ENCODE assay signal across 21 mouse cellular contexts in genomic region chr1:175195806-175196205, GRCm38 (mm10).
DNase-seq lines count a peak whose midpoint lies in the region; ATAC-seq lines count a peak whose summit lies in the region.
"Had no signal": no experiment of that assay in that cellular context is flagged by ENCODE, and none has a peak within 500 bp of the region (broad histone marks: within the 10 kb centered on the region; RNA-seq: fewer than 3 reads in every experiment).

No protein-coding gene starts in this region.

- no peaks in the 10 kb centered on the region for H3K27me3 ChIP-seq in hindbrain, embryonic 14.5 days (ENCODE audit: control insufficient read depth, insufficient read depth, low read length)
- H3K27me3 ChIP-seq in kidney, embryonic 14.5 days (ENCODE audit: control insufficient read depth, insufficient read depth, low read length) = no peaks in the 10 kb centered on the region
- H3K27me3 ChIP-seq: embryonic facial prominence, embryonic 12.5 days; forebrain, embryonic 15.5 days; heart, embryonic 12.5 days had no signal

- DNase-seq in cerebellum, postnatal 4 days (ENCODE audit: low spot score in 2 of 2) = no peak
- DNase-seq in cerebellum, adult 9-10 months = peak; percentile 79
- peak; percentile 56 to 60 for DNase-seq in cerebellum, postnatal 25 days
- no peak for DNase-seq in hindbrain, embryonic 14.5 days (ENCODE audit: low spot score)
- no peak for DNase-seq in thymus, postnatal 4 days
- DNase-seq: adrenal gland, adult 8-10 months; adrenal gland, postnatal 36 days; B cell, adult 2 months; gastrocnemius, postnatal 14 days; kidney, adult 8-10 months had no signal

- H3K4me3 ChIP-seq in hindbrain, embryonic 14.5 days (replicated peaks; ENCODE audit: low read length) = no peak overlapping the region
- no peak overlapping the region for H3K4me3 ChIP-seq in kidney, embryonic 14.5 days (ENCODE audit: low read length)
- H3K4me3 ChIP-seq: embryonic facial prominence, embryonic 12.5 days; forebrain, embryonic 15.5 days; heart, embryonic 12.5 days; hindbrain, embryonic 10.5 days had no signal

- no peaks in the 10 kb centered on the region for H3K36me3 ChIP-seq in hindbrain, embryonic 14.5 days (replicated peaks; ENCODE audit: control insufficient read depth, insufficient read depth)
- H3K36me3 ChIP-seq in kidney, embryonic 14.5 days (ENCODE audit: control insufficient read depth, insufficient read depth, low read length) = no peaks in the 10 kb centered on the region
- H3K36me3 ChIP-seq: embryonic facial prominence, embryonic 12.5 days; forebrain, embryonic 15.5 days; G1E; heart, embryonic 12.5 days; hindbrain, embryonic 10.5 days had no signal

- H3K9ac ChIP-seq in hindbrain, embryonic 14.5 days = no peak overlapping the region
- H3K9ac ChIP-seq in kidney, embryonic 14.5 days (ENCODE audit: low read depth, low read length) = no peak overlapping the region
- H3K9ac ChIP-seq: embryonic facial prominence, embryonic 12.5 days; forebrain, embryonic 15.5 days; heart, embryonic 12.5 days had no signal

- peak; percentile 82 for ATAC-seq in cerebellum, adult (ENCODE audit: insufficient number of reproducible peaks, low FRiP score, low TSS enrichment)
- ATAC-seq in hindbrain, embryonic 14.5 days (ENCODE audit: low FRiP score) = no peak
- ATAC-seq in kidney, embryonic 14.5 days (ENCODE audit: low FRiP score, low TSS enrichment) = no peak
- ATAC-seq: CD4-positive, CD25-positive, alpha-beta regulatory T cell, adult 4 months; forebrain, embryonic 15.5 days; hindbrain, embryonic 16.5 days; inflammation-experienced regulatory T-cells, adult 6 months; intestine, postnatal 0 days had no signal

- WGBS in hindbrain, embryonic 14.5 days = 88% methylated on average over 4 of the region's 4 CpGs
- 85% methylated on average over 4 of the region's 4 CpGs for WGBS in kidney, embryonic 14.5 days

- H3K9me3 ChIP-seq in hindbrain, embryonic 14.5 days (ENCODE audit: control insufficient read depth, low read length) = no peaks in the 10 kb centered on the region
- no peaks in the 10 kb centered on the region for H3K9me3 ChIP-seq in kidney, embryonic 14.5 days (ENCODE audit: control insufficient read depth, low read length)
- H3K9me3 ChIP-seq: embryonic facial prominence, embryonic 12.5 days; forebrain, embryonic 15.5 days; heart, embryonic 12.5 days; hindbrain, embryonic 10.5 days had no signal

- H3K4me2 ChIP-seq in hindbrain, embryonic 14.5 days (replicated peaks) = no peak overlapping the region
- H3K4me2 ChIP-seq in kidney, embryonic 14.5 days (replicated peaks; ENCODE audit: low read depth, low read length) = no peak overlapping the region
- H3K4me2 ChIP-seq: embryonic facial prominence, embryonic 12.5 days; forebrain, embryonic 15.5 days; heart, embryonic 12.5 days had no signal

- no peak overlapping the region for H3K27ac ChIP-seq in hindbrain, embryonic 14.5 days
- H3K27ac ChIP-seq in kidney, embryonic 14.5 days (ENCODE audit: low read depth, low read length) = no peak overlapping the region
- H3K27ac ChIP-seq: embryonic facial prominence, embryonic 12.5 days; forebrain, embryonic 15.5 days; hindbrain, embryonic 10.5 days had no signal

- no peaks in the 10 kb centered on the region for H3K4me1 ChIP-seq in hindbrain, embryonic 14.5 days (replicated peaks; ENCODE audit: control insufficient read depth, insufficient read depth, low read length)
- H3K4me1 ChIP-seq in kidney, embryonic 14.5 days (ENCODE audit: control insufficient read depth, insufficient read depth, low read length) = no peaks in the 10 kb centered on the region
- H3K4me1 ChIP-seq: embryonic facial prominence, embryonic 12.5 days; forebrain, embryonic 15.5 days; heart, embryonic 12.5 days; hindbrain, embryonic 10.5 days had no signal

Comparison
In these comparisons a context has a peak if more than half of its experiments do, and no peak if none do; other contexts are left out.
1. DNase-seq: peak in cerebellum, adult 9-10 months (single experiment) and cerebellum, postnatal 25 days (2 of 2); none in cerebellum, postnatal 4 days (0 of 2), hindbrain, embryonic 14.5 days (single experiment) and thymus, postnatal 4 days (single experiment).